Mouse (Mus musculus) ovary, postnatal 10 days (tissue): ENCODE measurements around the gene Tmppe.

ENCODE experiments used
- DNase-seq: peaks from one replicate; pipeline ENCODE4 v3.0.0; 2022; ENCODE audit warnings: low spot score

The Tmppe gene

GRCm38 (mm10) chr9:114394677-114395076 is 6.2 kb upstream of the Tmppe start:
- no peak for DNase-seq

DNA sequence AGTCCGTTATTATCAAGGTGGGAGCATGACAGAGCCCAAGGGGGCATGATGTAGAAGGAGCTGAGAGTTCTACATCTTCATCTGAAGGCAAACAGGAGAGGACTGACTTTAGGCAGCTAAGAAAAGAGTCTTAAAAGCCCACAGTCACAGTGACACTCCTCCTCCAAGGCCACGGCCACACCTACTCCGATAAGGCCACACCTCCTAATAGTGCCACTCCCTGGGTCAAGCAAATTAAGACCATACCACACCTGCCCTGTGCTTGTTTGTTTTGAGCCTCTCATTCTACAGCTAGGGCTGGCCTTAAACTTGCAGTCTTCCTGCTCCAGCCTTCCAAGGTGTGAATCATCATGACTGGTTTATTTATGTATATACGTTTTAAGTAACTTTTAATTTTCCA is 5.6 kb upstream of the Tmppe start:
- no peak for DNase-seq

- DNase-seq = no peak
These were observed 1.2 kb upstream of the Tmppe start for GRCm38 (mm10) chr9:114399680-114400079.

- no peak for DNase-seq
These were observed 337 bp upstream of the Tmppe start for GRCm38 (mm10) chr9:114400588-114400948.

GRCm38 (mm10) chr9:114401685-114402080 is 778 bp downstream of the Tmppe start:
- no peak for DNase-seq

- no peak for DNase-seq
These were observed 6.8 kb downstream of the Tmppe start for GRCm38 (mm10) chr9:114407676-114408075.

- no peak for DNase-seq
These were observed 9.5 kb downstream of the Tmppe start for GRCm38 (mm10) chr9:114410313-114410862.

- no peak for DNase-seq
These were observed 10.4 kb downstream of the Tmppe start for GRCm38 (mm10) chr9:114411295-114411694.

GRCm38 (mm10) chr9:114412406-114412805 is 11.5 kb downstream of the Tmppe start:
- DNase-seq = no peak

- no peak for DNase-seq
These were observed 13.0 kb downstream of the Tmppe start for GRCm38 (mm10) chr9:114413866-114414265.

DNA sequence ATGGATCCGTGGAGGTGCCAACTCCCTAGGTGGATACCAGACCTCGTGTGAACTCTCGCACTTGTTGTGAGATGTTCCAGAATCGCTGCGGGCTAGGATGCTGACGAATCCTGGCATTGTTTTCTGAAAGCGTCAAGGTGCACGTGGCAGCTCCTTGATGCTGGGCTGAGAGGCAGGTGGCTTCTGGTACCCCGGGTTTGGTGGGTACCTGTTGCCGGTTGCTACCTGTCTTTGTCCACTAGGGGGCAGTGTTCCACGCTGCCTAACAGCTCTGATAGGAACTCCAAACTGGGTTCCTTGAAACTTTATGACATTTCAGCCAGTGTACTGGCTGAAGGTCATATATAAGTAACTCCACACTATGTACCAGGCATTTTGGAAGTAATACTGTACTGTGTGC is 14.8 kb downstream of the Tmppe start:
- DNase-seq = no peak

GRCm38 (mm10) chr9:114416646-114417517 is 16.0 kb downstream of the Tmppe start:
- DNase-seq = no peak

DNA sequence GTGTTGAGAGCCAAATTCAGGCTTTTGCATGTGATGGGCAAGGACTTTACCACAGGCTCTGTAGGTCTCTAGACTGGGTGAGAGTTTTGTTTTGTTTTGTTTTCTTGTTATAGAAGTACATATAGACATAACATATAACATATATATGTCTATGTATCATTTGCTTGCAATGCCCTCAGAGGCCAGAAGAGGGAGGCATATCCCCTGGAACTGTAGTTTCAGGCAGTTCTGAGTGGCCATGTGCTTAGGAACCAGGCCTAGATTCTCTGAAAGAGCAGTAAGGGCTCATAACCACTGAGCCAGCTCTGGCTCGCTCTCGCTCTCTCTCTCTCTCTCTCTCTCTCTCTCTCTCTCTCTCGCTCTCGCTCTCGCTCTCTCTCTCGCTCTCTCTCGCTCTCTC is 17.3 kb downstream of the Tmppe start:
- DNase-seq = no peak

DNA sequence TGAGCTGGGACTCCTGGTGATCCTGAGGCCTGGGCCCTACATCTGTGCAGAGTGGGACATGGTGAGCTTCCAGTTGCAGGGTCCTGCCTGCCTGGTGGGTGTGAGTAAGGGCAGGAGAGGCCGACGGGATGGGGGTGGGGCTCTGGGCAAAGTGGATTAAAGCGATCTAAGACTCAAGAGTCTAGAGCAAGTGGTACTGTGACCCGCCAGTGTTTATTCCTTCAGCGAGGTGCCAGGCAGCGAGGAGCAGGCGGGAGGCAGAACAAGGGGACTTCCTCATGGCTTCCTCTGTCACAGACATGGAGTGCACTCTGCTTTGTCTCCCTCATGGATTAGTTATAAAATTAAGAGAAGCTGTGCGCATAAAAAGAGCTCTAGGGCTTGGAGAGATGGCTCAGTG is 19.5 kb downstream of the Tmppe start:
- DNase-seq = no peak

GRCm38 (mm10) chr9:114421045-114421444 is 20.1 kb downstream of the Tmppe start:
- DNase-seq = no peak

- DNase-seq = no peak
These were observed 20.9 kb downstream of the Tmppe start for GRCm38 (mm10) chr9:114421797-114422196.

- no peak for DNase-seq
These were observed 24.7 kb downstream of the Tmppe start for GRCm38 (mm10) chr9:114425576-114425975.

- DNase-seq = no peak
These were observed 25.3 kb downstream of the Tmppe start for GRCm38 (mm10) chr9:114426201-114426600.

DNA sequence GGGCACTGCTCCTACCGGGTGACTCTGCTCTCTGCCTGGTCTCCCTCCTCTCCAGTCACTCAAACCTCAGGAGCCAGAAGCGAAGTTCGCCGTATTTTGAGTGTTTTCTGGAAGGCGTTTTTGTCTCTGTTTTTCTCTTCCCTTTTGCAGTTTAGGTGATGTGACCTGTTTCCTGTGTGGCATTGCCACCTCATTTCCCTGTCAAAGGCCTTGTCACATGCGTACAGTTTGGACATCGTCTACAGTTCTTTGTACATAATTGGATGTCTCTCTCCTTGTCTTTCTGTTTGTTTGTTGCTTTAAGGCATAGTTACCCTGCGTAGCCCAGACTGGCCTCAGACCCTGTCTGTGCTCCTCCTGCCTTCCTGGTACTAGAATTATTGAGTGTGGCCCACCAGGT is 26.5 kb downstream of the Tmppe start:
- no peak for DNase-seq

GRCm38 (mm10) chr9:114428103-114428834 is 27.4 kb downstream of the Tmppe start:
- DNase-seq = no peak

DNA sequence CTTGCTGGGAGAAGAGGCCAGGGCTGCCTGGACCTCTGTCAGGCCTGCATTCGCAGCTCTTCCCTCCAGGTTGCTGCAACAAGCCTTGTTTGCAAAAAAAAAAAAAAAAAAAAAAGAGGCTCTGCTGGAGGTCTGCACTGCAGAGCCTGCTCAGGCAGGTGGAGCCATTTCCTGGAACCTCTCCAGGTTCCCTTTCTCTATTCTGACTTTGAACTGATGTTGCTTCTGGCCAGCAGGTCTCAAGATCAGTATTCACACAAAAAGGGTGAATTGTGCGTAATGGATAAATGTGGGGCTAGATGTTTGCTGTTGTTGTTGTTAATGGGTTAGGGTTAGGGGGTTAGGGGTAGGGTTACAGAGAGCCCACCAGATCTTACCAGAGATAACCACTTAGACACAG is 34.8 kb downstream of the Tmppe start:
- no peak for DNase-seq

- DNase-seq = no peak
These were observed 39.6 kb downstream of the Tmppe start for GRCm38 (mm10) chr9:114440548-114440947.

DNA sequence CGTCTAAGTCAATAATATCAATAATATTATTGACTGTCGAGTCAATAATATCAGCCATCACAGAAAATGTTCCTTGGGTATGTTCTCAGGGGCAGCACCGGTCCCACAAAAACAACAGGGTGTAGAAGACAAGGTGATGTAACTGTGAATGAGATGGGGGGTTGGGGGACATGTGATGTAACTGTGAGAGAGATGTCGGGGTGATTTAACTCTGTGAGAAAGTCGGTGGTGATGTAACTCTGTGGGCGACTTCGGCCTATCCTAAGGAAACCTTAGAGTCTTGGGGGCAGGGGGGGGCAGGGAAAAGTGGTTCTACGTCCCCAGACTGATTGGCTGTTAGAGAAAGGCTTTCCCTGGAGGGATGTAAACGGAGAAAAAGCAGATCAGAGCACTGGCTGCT is 41.3 kb downstream of the Tmppe start:
- no peak for DNase-seq
